Mouse (Mus musculus) heart, adult 2 months (tissue): Measurements from ENCODE around the gene Tubb3.

Experiments used
- CTCF ChIP-seq: fragments of 200-600 bp; IDR thresholded peaks from 2 replicates; pipeline ENCODE4 v1.8.1; 2022; ENCODE audit warnings: antibody characterized with exemption, mild to moderate bottlenecking, moderate library complexity
- EP300 ChIP-seq: fragments of 200-500 bp; IDR thresholded peaks from 2 replicates; pipeline ENCODE4 v1.6.1; 2011; ENCODE audit warnings: low read depth, low read length, control low read depth; ENCODE audit not compliant: insufficient read depth

GRCm38 (mm10) chr8:123408586-123409544 is 2.4 kb upstream of the Tubb3 start:
- TF ChIP-seq EP300 = no peak
- TF ChIP-seq CTCF = no peak
